Comparison of ENCODE assay signal across 20 mouse cellular contexts in the genomic region with DNA sequence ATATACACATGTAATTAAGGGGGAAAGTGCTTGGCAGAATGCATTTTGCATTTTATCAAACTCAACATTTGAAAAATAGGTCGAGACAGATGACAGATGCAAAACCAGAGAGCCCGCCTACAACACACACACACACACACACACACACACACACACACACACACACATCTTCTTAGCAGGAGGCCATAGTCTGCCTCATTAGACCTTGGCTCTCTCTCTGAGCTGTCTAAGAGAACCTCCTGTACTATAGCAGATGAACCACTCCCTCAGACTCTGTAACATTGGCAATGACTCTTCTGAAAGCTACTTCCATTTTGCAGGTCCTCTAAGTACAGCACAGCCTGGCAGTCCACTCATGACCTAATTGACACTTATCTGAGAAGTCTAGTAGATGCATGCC.
DNase-seq lines count a peak whose midpoint lies in the region; ATAC-seq lines count a peak whose summit lies in the region.
"Had no signal": no experiment of that assay in that cellular context is flagged by ENCODE, and none has a peak within 500 bp of the region (broad histone marks: within the 10 kb centered on the region; RNA-seq: fewer than 3 reads in every experiment).

No protein-coding gene starts in this region.

- no peaks in the 10 kb centered on the region for H3K36me3 ChIP-seq in midbrain, embryonic 11.5 days (ENCODE audit: control insufficient read depth, insufficient read depth, low read length)
- H3K36me3 ChIP-seq in midbrain, embryonic 10.5 days, result no peaks in the 10 kb centered on the region
- H3K36me3 ChIP-seq in embryonic facial prominence, embryonic 14.5 days (ENCODE audit: control insufficient read depth, insufficient read depth, low read length), result no peaks in the 10 kb centered on the region
- H3K36me3 ChIP-seq: forebrain, embryonic 10.5 days; heart, embryonic 13.5 days; hindbrain, embryonic 12.5 days had no signal

- H3K4me2 ChIP-seq in midbrain, embryonic 11.5 days, result no peak overlapping the region
- no peak overlapping the region for H3K4me2 ChIP-seq in embryonic facial prominence, embryonic 14.5 days (ENCODE audit: low read depth, low read length)
- H3K4me2 ChIP-seq: heart, embryonic 13.5 days; hindbrain, embryonic 12.5 days had no signal

- no peaks in the 10 kb centered on the region for H3K9me3 ChIP-seq in midbrain, embryonic 11.5 days (ENCODE audit: control insufficient read depth, low read length)
- H3K9me3 ChIP-seq in midbrain, embryonic 10.5 days (replicated peaks), result no peaks in the 10 kb centered on the region
- no peaks in the 10 kb centered on the region for H3K9me3 ChIP-seq in embryonic facial prominence, embryonic 14.5 days (ENCODE audit: control insufficient read depth, low read length)
- H3K9me3 ChIP-seq: forebrain, embryonic 10.5 days; heart, embryonic 13.5 days; hindbrain, embryonic 12.5 days had no signal

- WGBS in midbrain, embryonic 11.5 days, result 94% methylated on average over 2 of the region's 2 CpGs
- WGBS in midbrain, embryonic 10.5 days, result 90% methylated on average over 2 of the region's 2 CpGs
- 84% methylated on average over 2 of the region's 2 CpGs for WGBS in embryonic facial prominence, embryonic 14.5 days

- ATAC-seq in frontal cortex, adult (ENCODE audit: low TSS enrichment), result peak; percentile 57; the same call in 1 of the 2 replicates
- no peak for ATAC-seq in midbrain, embryonic 11.5 days (ENCODE audit: low FRiP score)
- no peak for ATAC-seq in embryonic facial prominence, embryonic 14.5 days (ENCODE audit: low read depth)
- ATAC-seq: forebrain, embryonic 14.5 days; hindbrain, embryonic 16.5 days; inflammation-experienced regulatory T-cells, adult 6 months; intestine, postnatal 0 days had no signal

- H3K27ac ChIP-seq in midbrain, embryonic 11.5 days (ENCODE audit: low read depth, low read length), result no peak overlapping the region
- H3K27ac ChIP-seq in midbrain, embryonic 10.5 days (replicated peaks), result no peak overlapping the region
- no peak overlapping the region for H3K27ac ChIP-seq in embryonic facial prominence, embryonic 14.5 days (replicated peaks; ENCODE audit: low read depth, low read length)
- H3K27ac ChIP-seq: forebrain, embryonic 10.5 days; gastrocnemius, adult 2 months; heart, embryonic 13.5 days; hindbrain, embryonic 12.5 days had no signal

- no peaks in the 10 kb centered on the region for H3K4me1 ChIP-seq in midbrain, embryonic 11.5 days (ENCODE audit: control insufficient read depth, insufficient read depth, low read length)
- H3K4me1 ChIP-seq in midbrain, embryonic 10.5 days, result no peaks in the 10 kb centered on the region
- H3K4me1 ChIP-seq in embryonic facial prominence, embryonic 14.5 days (ENCODE audit: control insufficient read depth, insufficient read depth, low read length), result peaks cover 14% of the 10 kb centered on the region; the same call in 1 of the 2 replicates
- H3K4me1 ChIP-seq: forebrain, embryonic 10.5 days; hindbrain, embryonic 12.5 days had no signal

- DNase-seq in frontal cortex, postnatal 10 days (ENCODE audit: low spot score in 2 of 2), result no peak
- peak; percentile 75 for DNase-seq in midbrain, embryonic 11.5 days (ENCODE audit: low spot score, missing footprints)
- no peak for DNase-seq in midbrain, embryonic 10.5 days (ENCODE audit: low spot score)
- peak; percentile 57 for DNase-seq in embryonic facial prominence, embryonic 14.5 days (ENCODE audit: low spot score)
- DNase-seq in frontal cortex, postnatal 25 days (ENCODE audit: low spot score in 2 of 2), result no peak
- DNase-seq: adrenal gland, adult 2 months; adrenal gland, postnatal 25 days; cerebellum, adult 8-10 months; gastrocnemius, adult 2 months; gastrocnemius, postnatal 25 days; heart, postnatal 4 days had no signal

- H3K9ac ChIP-seq in midbrain, embryonic 11.5 days (ENCODE audit: low read length), result no peak overlapping the region
- no peak overlapping the region for H3K9ac ChIP-seq in embryonic facial prominence, embryonic 14.5 days (ENCODE audit: low read depth, low read length)
- H3K9ac ChIP-seq: heart, embryonic 13.5 days; hindbrain, embryonic 12.5 days had no signal

- H3K4me3 ChIP-seq in midbrain, embryonic 11.5 days (ENCODE audit: low read depth, low read length), result no peak overlapping the region
- H3K4me3 ChIP-seq in midbrain, embryonic 10.5 days, result no peak overlapping the region
- H3K4me3 ChIP-seq in embryonic facial prominence, embryonic 14.5 days (ENCODE audit: low read depth, low read length), result no peak overlapping the region
- H3K4me3 ChIP-seq: erythroblast, embryonic 14.5 days; forebrain, embryonic 10.5 days; gastrocnemius, adult 2 months; heart, embryonic 13.5 days; hindbrain, embryonic 12.5 days had no signal

- no peaks in the 10 kb centered on the region for H3K27me3 ChIP-seq in midbrain, embryonic 11.5 days (ENCODE audit: control insufficient read depth, insufficient read depth, low read length)
- no peaks in the 10 kb centered on the region for H3K27me3 ChIP-seq in midbrain, embryonic 10.5 days (ENCODE audit: low read depth, poor library complexity, severe bottlenecking)
- no peaks in the 10 kb centered on the region for H3K27me3 ChIP-seq in embryonic facial prominence, embryonic 14.5 days (replicated peaks; ENCODE audit: control insufficient read depth, insufficient read depth, low read length)
- H3K27me3 ChIP-seq: heart, embryonic 13.5 days; hindbrain, embryonic 12.5 days had no signal

Comparison
In these comparisons a context has a peak if more than half of its experiments do, and no peak if none do; other contexts are left out.
1. DNase-seq: peak in midbrain, embryonic 11.5 days (single experiment) and embryonic facial prominence, embryonic 14.5 days (single experiment); none in frontal cortex, postnatal 10 days (0 of 2), midbrain, embryonic 10.5 days (single experiment) and frontal cortex, postnatal 25 days (0 of 2).